Mouse (Mus musculus) midbrain, embryonic 12.5 days (tissue): ENCODE measurements around the gene Tecr. TPM values are rescaled to one million over a fixed set of nuclear protein-coding genes. Genes with fewer than 3 reads are reported as not detected.

Experiments used
- ATAC-seq: fragments of 200-750 bp; cut with Nextera tagmentation; 2 replicates; pipeline ENCODE4 v1.8.0; 2017; ENCODE audit warnings: low read depth, moderate TSS enrichment, moderate library complexity; ENCODE audit not compliant: low FRiP score
- H3K27ac ChIP-seq: fragments of 300-500 bp; sonication (generic); replicated peaks from 2 replicates; pipeline ENCODE4 v1.5.1; 2016; ENCODE audit warnings: mild to moderate bottlenecking
- H3K27me3 ChIP-seq: fragments of 300-500 bp; sonication (generic); 2 replicates; pipeline ENCODE4 v1.6.1; 2016; ENCODE audit warnings: mild to moderate bottlenecking
- H3K36me3 ChIP-seq: fragments of 300-500 bp; sonication (generic); 2 replicates; pipeline ENCODE4 v1.6.1; 2016
- H3K4me1 ChIP-seq: fragments of 300-500 bp; sonication (generic); 2 replicates; pipeline ENCODE4 v1.6.1; 2016
- H3K4me2 ChIP-seq: fragments of 300-500 bp; sonication (generic); replicated peaks from 2 replicates; pipeline ENCODE4 v1.6.1; 2016; ENCODE audit warnings: mild to moderate bottlenecking, moderate library complexity
- H3K4me3 ChIP-seq: fragments of 300-500 bp; sonication (generic); 2 replicates; pipeline ENCODE4 v1.5.1; 2016; ENCODE audit warnings: mild to moderate bottlenecking
- H3K9ac ChIP-seq: fragments of 300-500 bp; sonication (generic); replicated peaks from 2 replicates; pipeline ENCODE4 v1.6.1; 2016; ENCODE audit warnings: mild to moderate bottlenecking, moderate library complexity
- H3K9me3 ChIP-seq: fragments of 300-500 bp; sonication (generic); 2 replicates; pipeline ENCODE4 v1.6.1; 2016; ENCODE audit warnings: mild to moderate bottlenecking
- WGBS: fragments of 180-500 bp; shearing (Covaris S2); methylation state at CpG from one replicate; pipeline ENCODE4 v1.1.7; 2016; 5-methylcytosine and 5-hydroxymethylcytosine counted together
- polyA plus RNA-seq: library from polyadenylated mRNA; unstranded; fragments of >200 nt; fragmentation: Nextera tagmentation; extraction: Ambion mirVana; gene quantifications from 2 replicates; pipeline ENCODE4 v1.2.1, GENCODE M21; 2016

The Tecr gene
- polyA plus RNA-seq, 1 experiment from 2014 or later, result 600 TPM

DNA sequence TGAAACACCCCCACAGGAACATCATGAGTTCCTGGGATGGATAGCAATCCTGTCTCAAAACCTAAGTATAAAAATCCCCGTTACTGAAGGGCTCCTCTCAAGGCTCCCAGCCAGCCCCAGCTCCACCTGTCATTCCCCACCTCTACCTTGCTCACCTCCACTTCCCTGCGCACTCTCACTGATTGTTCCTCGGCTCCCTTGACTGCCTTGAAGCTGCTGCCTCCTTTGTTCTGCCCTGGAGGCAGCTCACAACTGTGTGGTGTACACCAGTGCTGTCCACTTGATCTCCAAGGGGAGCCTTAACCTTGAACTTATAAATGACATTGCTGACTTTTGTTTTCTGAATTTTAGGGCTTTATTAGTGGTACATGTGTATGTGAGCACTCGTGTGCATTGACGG is 39.6 kb downstream of the Tecr start:
- Histone ChIP-seq H3K4me2 (peak overlapping the region; percentile 78; the same call in 1 of the 2 replicates), H3K9ac (peak overlapping the region; percentile 88; the same call in 1 of the 2 replicates), H3K27ac (no peak overlapping the region), H3K36me3 (peaks cover 40% of the 10 kb centered on the region), H3K4me3 (peak overlapping the region; percentile 75; the same call in 1 of the 2 replicates), H3K27me3 (no peaks in the 10 kb centered on the region), H3K9me3 (no peaks in the 10 kb centered on the region), H3K4me1 (peaks cover 18% of the 10 kb centered on the region)
- no peak for ATAC-seq
- WGBS, result 75% methylated on average over 5 of the region's 5 CpGs

DNA sequence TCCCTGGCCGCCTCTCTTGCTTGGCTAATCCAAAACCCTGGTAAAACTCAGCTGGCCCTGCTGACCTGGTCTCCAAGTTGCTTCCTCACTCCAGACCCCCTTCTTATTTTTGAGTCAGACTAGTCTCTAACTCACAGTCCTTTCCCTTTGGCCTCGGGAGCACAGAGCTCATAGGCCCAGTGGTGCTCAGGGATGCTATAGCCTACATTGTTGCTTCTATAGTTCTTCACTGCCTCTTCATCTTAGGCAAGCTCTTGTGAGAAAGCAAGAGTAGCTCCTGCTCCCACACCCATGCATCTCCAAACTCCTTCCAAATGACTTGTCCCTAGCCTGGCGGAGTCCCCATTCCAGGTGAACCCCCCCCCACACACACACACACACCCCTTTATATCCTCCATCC is 40.1 kb downstream of the Tecr start:
- ATAC-seq, result no peak
- Histone ChIP-seq H3K27ac (no peak overlapping the region), H3K9me3 (no peaks in the 10 kb centered on the region), H3K4me3 (peak overlapping the region; percentile 75), H3K27me3 (no peaks in the 10 kb centered on the region), H3K4me2 (peak overlapping the region; percentile 78), H3K36me3 (peaks cover 36% of the 10 kb centered on the region), H3K4me1 (peaks cover 18% of the 10 kb centered on the region), H3K9ac (peak overlapping the region; percentile 88)
- WGBS, result 44% methylated on average over 3 of the region's 3 CpGs

DNA sequence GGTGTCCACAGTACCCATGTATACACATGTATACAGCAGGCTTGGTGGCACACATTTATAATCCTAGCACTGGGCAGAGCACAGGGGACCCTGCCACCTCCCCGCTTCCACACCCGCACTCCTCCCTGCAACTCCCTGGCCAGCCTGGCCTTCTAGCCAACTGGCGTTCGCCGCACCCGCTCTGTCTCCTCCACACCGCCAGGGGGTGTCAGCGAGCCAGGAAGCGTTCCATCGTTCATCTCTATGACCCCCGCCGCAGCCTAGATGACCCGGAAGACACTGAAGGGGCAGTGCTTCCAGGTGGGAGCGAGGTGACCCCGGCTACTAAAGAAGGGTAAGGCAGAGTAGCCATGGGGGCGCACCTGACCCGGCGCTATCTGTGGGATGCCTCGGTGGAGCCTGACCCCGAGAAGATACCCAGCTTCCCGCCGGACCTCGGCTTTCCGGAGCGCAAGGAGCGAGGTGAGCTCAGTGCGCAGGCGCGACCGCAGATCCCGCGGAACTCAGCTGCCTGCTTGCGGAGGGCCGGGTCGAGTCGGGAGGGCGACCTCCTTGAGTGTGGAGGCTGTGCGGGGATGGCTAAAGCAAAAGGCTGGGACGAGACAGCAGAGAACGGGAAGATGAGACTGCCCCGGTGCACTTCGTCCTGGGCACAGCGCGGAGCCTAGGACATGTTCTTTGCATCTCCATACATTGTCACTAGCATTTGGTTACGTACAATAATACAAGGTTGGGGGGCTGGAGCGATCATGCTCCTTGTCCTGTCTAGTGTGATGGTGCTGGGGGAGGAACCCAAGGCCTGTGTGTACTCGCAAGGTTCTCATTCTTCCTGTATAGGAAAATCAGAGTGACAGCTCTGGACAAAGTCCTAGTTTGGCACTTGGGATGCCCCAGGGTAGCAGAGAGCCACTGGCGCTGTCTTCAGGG is 41.0 kb downstream of the Tecr start, which contains the start of gene Ndufb7:
Gene Ndufb7, plus strand, starts transcription at position 203 of the 927 bp plus-strand sequence.
- peaks cover 26% of the 10 kb centered on the region for H3K36me3 ChIP-seq
- peak within 1 kb of the TSS; percentile 88 for H3K9ac ChIP-seq
- H3K4me3 ChIP-seq, result peak within 1 kb of the TSS; percentile 75
- H3K4me2 ChIP-seq, result peak within 1 kb of the TSS; percentile 78
- peak; percentile 91 for ATAC-seq
- H3K27ac ChIP-seq, result peak within 1 kb of the TSS; percentile 78
- no peaks in the 10 kb centered on the region for H3K9me3 ChIP-seq
- no peaks in the 10 kb centered on the region for H3K27me3 ChIP-seq
- peaks cover 18% of the 10 kb centered on the region for H3K4me1 ChIP-seq
- WGBS, result 1% methylated on average over 48 of the region's 48 CpGs

DNA sequence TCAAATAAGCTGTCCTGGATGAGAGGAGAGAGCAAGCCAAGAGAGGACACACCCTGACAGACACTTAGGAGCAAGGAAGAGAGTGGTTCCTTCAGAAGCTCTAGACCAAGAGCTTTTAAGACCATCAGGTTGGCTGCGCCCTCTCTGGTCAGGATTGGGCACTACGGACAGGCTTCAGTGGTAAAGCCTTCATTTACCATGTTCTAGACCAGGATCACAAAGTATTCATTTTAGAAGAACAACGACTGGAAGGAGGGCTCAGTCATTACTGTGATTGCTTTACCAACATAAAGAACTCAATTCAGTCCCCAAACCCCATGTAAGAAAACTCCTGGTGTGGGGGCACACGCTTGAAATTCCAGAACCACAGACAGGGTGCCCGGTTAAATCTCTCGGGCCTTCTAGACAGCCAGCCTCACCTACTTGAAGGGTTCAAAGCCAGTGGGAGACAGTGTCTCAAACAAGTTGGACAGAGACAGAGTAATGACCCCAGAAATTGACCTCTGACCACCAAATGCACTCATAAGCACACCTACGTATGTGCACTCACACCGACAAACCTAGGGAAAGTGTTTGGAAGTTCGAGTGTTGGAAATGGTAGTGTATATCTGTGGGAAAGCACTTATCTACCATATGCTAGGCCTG is 41.9 kb downstream of the Tecr start:
- 79% methylated on average over 9 of the region's 9 CpGs for WGBS
- Histone ChIP-seq H3K4me1 (peaks cover 18% of the 10 kb centered on the region), H3K9me3 (no peaks in the 10 kb centered on the region), H3K27me3 (no peaks in the 10 kb centered on the region), H3K4me2 (no peak overlapping the region), H3K4me3 (no peak overlapping the region), H3K9ac (no peak overlapping the region), H3K27ac (no peak overlapping the region), H3K36me3 (peaks cover 17% of the 10 kb centered on the region)
- ATAC-seq, result no peak; the same call in 1 of the 2 replicates

DNA sequence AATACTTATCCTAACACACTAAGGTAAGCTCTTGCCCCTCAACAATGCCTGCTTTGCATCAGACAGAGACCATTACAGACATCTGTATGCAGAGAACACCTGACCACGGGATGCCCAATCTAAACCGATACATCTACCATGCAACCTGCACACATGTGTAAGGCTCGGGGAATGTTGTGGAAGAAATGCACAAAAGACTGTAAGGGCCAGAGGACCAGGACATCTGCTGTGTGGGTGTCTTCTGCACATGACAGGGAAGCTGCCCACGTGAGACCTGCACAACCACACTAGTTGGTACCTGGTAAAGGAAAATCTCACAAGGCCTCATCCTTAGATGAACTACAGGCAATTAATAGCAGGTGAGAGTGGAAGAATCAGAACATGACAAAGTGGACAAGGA is 44.5 kb downstream of the Tecr start:
- H3K4me3 ChIP-seq, result no peak overlapping the region
- no peak overlapping the region for H3K4me2 ChIP-seq
- H3K27me3 ChIP-seq, result no peaks in the 10 kb centered on the region
- peaks cover 11% of the 10 kb centered on the region for H3K4me1 ChIP-seq
- no peak overlapping the region for H3K27ac ChIP-seq
- H3K9me3 ChIP-seq, result no peaks in the 10 kb centered on the region
- 77% methylated on average over 4 of the region's 4 CpGs for WGBS
- no peaks in the 10 kb centered on the region for H3K36me3 ChIP-seq
- no peak overlapping the region for H3K9ac ChIP-seq
- ATAC-seq, result no peak

DNA sequence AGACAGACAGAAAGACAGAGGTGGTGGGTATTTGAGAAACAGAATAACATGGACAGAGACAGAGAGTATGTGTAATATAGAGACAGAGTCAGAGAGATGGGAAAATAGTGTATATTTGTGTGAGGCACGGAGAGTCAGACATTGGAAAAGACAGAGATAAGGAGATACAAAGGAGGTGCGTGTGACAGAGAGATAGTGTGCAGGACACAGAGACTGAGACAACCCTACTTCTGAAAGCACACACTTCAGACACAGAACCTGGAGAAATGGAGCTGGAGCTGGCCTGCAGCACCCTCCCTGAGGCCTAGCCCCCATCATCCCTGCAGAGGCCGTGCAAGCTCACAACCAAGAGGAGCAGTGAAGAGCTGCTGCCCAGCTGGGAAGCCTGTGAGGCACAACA is 45.1 kb downstream of the Tecr start:
- WGBS, result 87% methylated on average over 3 of the region's 3 CpGs
- Histone ChIP-seq H3K27me3 (no peaks in the 10 kb centered on the region), H3K36me3 (no peaks in the 10 kb centered on the region), H3K27ac (no peak overlapping the region), H3K4me3 (no peak overlapping the region), H3K9me3 (no peaks in the 10 kb centered on the region), H3K9ac (no peak overlapping the region), H3K4me2 (no peak overlapping the region), H3K4me1 (peaks cover 6% of the 10 kb centered on the region)
- no peak for ATAC-seq

DNA sequence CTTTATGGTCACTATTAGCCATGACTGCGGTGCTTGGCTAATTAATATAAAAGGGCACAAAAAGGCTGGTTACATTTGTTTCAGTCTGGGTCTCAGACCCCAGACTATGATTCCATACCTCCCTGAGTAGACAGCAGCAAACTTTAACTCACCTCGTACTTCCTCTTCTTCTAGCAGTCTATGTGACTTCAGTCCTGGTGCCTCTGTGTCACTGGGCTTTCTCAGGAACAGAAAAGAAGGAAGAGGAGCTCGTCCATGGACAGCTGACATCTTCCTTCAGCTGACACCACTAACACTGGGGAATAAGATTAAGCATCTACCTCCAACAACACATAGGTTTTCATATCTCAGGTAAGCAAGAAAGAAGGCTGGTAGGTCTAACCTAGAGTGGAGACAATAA is 72.0 kb downstream of the Tecr start, which contains the start of gene Olfr370:
Gene Olfr370, plus strand, starts transcription at position 45 of the 400 bp plus-strand sequence.
- 76% methylated on average over 3 of the region's 3 CpGs for WGBS
- Histone ChIP-seq H3K27ac (no peak within 1 kb of the TSS), H3K36me3 (no peaks in the 10 kb centered on the region), H3K4me1 (no peaks in the 10 kb centered on the region), H3K9me3 (no peaks in the 10 kb centered on the region), H3K9ac (no peak within 1 kb of the TSS), H3K27me3 (no peaks in the 10 kb centered on the region), H3K4me3 (no peak within 1 kb of the TSS), H3K4me2 (no peak within 1 kb of the TSS)
- ATAC-seq, result no peak

DNA sequence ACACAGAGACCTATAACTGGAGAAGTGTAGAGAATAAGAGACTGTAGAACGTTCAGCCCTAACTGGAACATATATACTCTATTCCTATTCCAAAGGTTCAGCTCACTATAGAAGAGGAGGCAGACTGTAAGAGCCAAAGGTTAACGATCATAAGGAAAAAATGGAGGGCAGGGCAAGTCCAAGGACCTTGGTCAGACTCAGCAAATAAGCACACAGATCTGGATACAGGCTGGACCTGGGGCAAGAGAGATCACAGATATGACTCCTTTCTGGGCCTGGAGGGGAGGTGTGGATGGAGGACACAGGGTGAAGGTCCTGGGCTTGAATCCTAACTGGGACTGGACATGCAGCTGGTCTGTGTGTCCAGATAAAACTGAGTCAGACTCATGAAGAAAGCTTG is 73.0 kb downstream of the Tecr start:
- H3K4me3 ChIP-seq, result no peak overlapping the region
- H3K27ac ChIP-seq, result no peak overlapping the region
- ATAC-seq, result no peak
- no peaks in the 10 kb centered on the region for H3K9me3 ChIP-seq
- no peaks in the 10 kb centered on the region for H3K4me1 ChIP-seq
- H3K27me3 ChIP-seq, result no peaks in the 10 kb centered on the region
- 85% methylated on average over 2 of the region's 2 CpGs for WGBS
- no peaks in the 10 kb centered on the region for H3K36me3 ChIP-seq
- H3K4me2 ChIP-seq, result no peak overlapping the region
- no peak overlapping the region for H3K9ac ChIP-seq

Other genes with a start within 250 kb of the Tecr start
- 5.9 and 6.2 TPM in 2 replicates for gene Clgn, start 218.1 kb downstream of the Tecr start, polyA plus RNA-seq
- 171 and 182 TPM in 2 replicates for gene Scoc, start 149.6 kb downstream of the Tecr start, polyA plus RNA-seq
- gene Olfr370, start 72.2 kb downstream of the Tecr start, polyA plus RNA-seq, result not detected in 2 replicates
- 329 and 353 TPM in 2 replicates for gene Ndufb7, start 41.3 kb downstream of the Tecr start, polyA plus RNA-seq
- 66.4 and 67.7 TPM in 2 replicates for gene Dnajb1, start 222 bp upstream of the Tecr start, polyA plus RNA-seq
- gene Gipc1, start 44.7 kb upstream of the Tecr start, polyA plus RNA-seq, result 198 and 204 TPM in 2 replicates
- gene Ptger1, start 58.7 kb upstream of the Tecr start, polyA plus RNA-seq, result 0.75 and 0.97 TPM in 2 replicates
- gene Pkn1, start 91.2 kb upstream of the Tecr start, polyA plus RNA-seq, result 35.3 and 35.4 TPM in 2 replicates
- gene Ddx39, start 107.2 kb upstream of the Tecr start, polyA plus RNA-seq, result 184 and 186 TPM in 2 replicates
- 13.9 and 16.7 TPM in 2 replicates for gene Adgre5, start 133.4 kb upstream of the Tecr start, polyA plus RNA-seq